Mouse (Mus musculus) kidney, postnatal 36 days (tissue): ENCODE results near the gene Adck1.
"Not testable (repeated sequence)": the region's sequence is repeated elsewhere in the genome, so short reads cannot be mapped to it uniquely, and the experiment has no call there.

ENCODE experiments used
- DNase-seq, 2 experiments: peaks; one replicate each; pipeline ENCODE4 v3.0.0; 2021 to 2022; ENCODE audit warnings: mixed read lengths in 2 of 2

Gene Adck1

GRCm38 (mm10) chr12:88428735-88429134, 68.4 kb downstream of the Adck1 start:
- DNase-seq: no peak

DNA sequence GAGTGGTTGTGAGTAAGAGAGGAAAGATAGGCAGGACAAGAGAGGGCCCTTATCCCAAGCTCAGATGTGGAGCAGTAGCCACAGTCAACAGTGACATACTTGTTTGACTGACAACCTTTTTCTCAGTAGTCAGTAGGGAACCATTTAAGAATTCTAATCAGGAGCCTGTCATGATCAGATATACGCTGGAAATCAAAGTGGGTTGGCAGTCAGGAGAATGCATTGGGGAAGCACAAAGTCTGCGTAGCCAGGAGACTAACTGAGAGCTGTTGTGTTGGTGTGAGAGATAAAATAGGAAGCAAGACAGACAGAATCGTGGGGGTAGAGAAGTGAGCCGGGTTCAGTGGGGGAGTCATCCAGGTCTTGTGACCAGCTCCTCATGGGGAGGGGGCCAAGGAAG, 71.9 kb downstream of the Adck1 start:
- no peak for DNase-seq

DNA sequence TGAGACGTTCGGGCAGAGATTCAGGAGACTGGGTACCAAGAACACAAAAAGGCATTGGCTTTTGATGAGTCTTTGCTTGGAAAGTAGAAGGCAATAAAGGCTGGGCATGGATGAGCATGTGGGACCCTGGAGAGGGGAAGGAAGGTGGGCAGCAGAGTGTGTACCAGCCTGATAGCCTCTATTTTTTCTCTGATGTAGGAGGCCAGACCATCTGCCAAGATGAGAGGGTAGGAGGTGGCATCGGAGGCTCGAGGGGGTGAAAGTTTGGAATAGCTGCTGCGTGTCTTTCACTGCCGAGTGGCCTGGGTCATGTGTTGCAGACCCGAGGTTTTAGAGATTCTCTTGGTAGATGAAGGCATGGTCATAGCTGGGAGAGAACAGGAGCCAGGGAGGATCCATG, 72.8 kb downstream of the Adck1 start:
- no peak for DNase-seq

DNA sequence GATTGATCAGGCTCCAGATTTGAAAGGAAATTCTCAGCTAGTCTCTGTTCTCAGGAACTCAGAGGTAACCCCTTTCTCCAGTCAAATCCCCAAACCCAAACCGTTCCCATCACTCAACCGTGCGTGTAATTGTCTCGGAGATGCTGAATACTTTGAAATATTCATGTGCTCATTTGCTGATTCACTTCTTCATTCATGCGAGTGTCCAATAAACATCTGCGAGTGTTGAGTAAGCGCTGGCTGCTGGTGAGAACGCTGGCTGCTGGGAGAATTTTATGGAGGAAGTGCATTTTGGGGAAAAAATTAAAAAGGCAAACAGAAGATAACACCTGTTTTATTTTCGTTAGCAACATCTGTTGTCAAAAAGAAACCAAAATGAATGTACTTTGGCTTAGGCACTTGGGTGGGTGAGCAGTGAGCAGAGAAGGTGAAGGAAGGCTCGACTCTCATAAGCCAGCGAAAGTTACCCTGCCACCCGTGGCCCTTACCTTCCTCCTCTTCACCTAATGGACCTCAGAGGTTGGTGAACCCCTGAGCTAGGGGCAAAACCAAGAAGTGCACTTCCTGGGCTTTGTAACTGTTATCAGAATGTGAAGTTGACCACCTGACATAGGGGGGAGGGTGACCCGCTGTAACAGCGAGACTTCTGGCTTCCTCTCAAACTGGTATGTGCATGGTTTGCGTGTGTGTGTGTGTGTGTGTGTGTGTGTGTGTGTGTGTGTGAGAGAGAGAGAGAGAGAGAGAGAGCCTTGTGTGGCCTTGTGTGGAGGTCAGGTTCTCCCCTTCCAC, 76.8 kb downstream of the Adck1 start:
- DNase-seq: no peak

GRCm38 (mm10) chr12:88441922-88442809, 81.8 kb downstream of the Adck1 start:
- DNase-seq: no peak

- DNase-seq: peak; percentile 43 to 62
These were observed 83.7 kb downstream of the Adck1 start for GRCm38 (mm10) chr12:88444040-88444439.

GRCm38 (mm10) chr12:88445471-88445870, 85.1 kb downstream of the Adck1 start:
- DNase-seq: no peak

DNA sequence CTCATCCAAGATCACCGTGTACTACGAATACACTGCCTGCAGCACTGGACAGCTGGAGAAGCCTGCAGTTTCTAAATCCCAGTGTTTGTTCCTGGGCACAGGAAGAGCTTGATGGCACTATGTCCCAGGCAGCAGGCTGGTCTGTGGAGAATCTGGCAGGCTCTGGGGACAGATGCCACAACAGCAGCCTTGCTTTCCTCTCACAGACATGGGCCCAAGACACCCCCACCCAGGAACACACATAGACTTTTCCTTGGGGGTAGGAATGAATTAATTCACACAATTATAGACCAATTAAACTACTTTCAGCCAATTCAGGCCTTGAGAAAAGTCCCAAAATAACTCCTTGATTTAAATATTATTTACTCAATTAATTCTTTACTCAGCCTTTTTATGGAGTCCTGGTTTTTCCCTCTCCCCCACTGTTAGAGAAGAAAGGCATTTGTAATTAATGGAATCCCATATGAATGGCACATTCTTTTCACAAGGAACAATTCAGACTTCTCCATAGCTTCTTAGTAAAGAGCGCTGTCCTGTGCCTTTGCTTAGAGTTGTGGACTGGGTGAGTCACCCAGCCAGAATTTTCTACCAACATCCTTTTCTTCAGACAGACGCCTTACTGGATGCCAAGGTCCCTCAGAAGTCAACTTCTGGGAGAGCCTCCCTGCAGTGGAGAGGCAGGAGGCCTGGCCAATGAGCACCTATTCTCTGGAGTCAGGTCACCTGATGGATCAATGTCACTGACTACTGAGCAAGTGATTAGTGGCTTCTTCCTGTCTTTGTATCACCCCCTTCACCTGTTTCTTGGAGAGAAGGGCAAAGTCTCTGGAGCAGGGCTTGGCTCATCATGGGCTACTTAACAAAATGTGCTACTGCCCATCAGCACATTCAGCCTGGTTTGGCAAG, 90.6 kb downstream of the Adck1 start:
- no peak for DNase-seq

- no peak for DNase-seq
These were observed 94.5 kb downstream of the Adck1 start for GRCm38 (mm10) chr12:88454701-88455410.

GRCm38 (mm10) chr12:88457021-88457420, 96.7 kb downstream of the Adck1 start:
- no peak for DNase-seq

DNA sequence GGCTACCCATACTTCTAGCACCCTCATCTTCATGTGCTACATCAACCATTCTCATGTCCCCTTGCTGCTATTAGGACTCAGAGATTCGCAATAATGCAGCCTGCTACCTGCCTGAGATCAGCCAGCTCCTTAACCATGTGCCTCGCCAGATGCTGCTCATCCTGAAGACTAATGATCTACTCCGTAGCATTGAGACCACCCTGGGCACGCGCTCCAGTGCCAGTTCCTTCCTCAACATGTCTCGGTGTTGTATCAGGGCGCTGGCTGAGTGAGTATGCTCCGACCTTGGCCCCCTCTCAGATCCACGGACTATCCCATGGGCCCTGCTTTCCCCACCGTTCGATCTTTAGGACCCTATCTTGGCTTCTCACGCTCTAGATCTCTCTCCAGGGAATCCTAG, 98.6 kb downstream of the Adck1 start:
- no peak for DNase-seq

GRCm38 (mm10) chr12:88459461-88459860, 99.1 kb downstream of the Adck1 start:
- DNase-seq: no peak

DNA sequence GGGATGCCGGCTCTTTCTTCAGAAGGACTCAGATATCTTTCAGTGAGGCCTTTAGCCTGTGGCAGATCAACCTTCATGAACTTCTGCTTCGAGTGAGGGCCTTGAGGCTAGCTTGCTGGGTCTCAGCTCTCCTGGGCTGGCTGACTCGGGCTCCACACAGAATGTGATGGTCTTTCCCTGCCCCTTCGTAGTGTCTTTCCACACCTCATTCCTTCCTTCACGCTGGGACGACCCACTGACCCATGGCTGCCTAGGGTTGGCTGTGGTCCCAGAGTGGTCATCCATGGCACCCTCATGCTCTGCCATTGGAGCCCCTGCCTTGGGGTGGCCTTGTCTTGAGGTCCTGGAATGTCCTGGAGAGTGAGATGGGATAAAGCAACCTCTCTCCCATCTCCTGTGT, 100.7 kb downstream of the Adck1 start:
- no peak for DNase-seq

GRCm38 (mm10) chr12:88463588-88464290, 103.4 kb downstream of the Adck1 start:
- DNase-seq: peak in 1 of 2 experiments; percentile 7

- DNase-seq: no peak
These were observed 106.4 kb downstream of the Adck1 start for GRCm38 (mm10) chr12:88466801-88467200.

DNA sequence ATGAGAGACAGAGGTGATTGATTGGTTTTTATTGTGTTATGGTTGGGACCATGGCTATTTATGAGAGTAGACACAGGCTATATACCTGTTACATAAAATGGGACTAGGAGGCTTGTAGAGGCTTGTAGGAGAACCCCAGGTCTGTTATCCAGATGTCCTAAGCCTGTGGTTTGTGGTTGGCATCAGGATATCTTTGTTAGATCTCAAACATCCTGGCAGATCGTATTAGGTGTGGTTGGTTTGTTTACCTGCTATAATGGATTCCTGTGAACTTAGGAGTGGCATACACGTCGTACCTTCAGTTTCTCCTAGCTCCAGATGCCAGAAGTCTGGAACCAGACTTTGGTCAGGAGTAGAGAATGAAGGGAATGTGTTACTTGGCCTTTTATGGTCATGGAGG, 106.9 kb downstream of the Adck1 start:
- DNase-seq: no peak

- DNase-seq: no peak
These were observed 107.6 kb downstream of the Adck1 start for GRCm38 (mm10) chr12:88467935-88468465.

- no peak for DNase-seq
These were observed 108.3 kb downstream of the Adck1 start for GRCm38 (mm10) chr12:88468691-88469090.

GRCm38 (mm10) chr12:88471884-88472283, 111.5 kb downstream of the Adck1 start:
- not testable (repeated sequence) for DNase-seq

- no peak for DNase-seq
These were observed 112.5 kb downstream of the Adck1 start for GRCm38 (mm10) chr12:88472832-88473231.

DNA sequence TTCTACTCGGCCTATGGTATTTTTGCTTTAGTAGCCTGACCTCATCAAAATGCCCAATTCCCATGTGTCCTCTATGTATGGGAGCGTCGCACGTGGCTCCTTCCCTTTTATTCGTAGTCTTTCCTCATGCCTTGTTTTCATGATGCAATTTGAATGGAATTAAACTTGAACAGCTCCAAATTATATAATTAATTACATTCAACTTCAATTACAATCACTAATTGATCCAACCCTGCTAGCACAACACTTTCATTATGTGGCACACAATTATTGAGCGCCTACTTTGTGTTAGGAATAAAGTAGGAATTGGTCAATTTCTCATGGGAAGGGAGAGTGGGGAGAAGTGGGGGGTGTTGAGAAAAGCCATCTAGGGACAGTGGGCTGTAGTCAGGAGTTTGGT, 113.4 kb downstream of the Adck1 start:
- no peak for DNase-seq
